Mouse (Mus musculus) adrenal gland, postnatal 4 days (tissue): ENCODE measurements around the gene Ephx1. TPM values are rescaled to one million over a fixed set of nuclear protein-coding genes. Genes with fewer than 3 reads are reported as not detected.
A peak's percentile ranks its signal among the peaks of the same experiment; 100 is the strongest.
"Not testable (repeated sequence)": the region's sequence is repeated elsewhere in the genome, so short reads cannot be mapped to it uniquely, and the experiment has no call there.

ENCODE experiments used
- DNase-seq, 2 experiments: peaks; one replicate each; pipeline ENCODE4 v3.0.0; 2021 to 2022; ENCODE audit warnings: low spot score in 2 of 2, mixed read lengths in 2 of 2
- long read RNA-seq, 2 experiments: library from polyadenylated mRNA; stranded (forward); transcript quantifications; one replicate each; pipeline ENCODE4 v2.0.0; 2021
- total RNA-seq, 2 experiments: library from RNA; stranded (reverse); gene quantifications; 2 replicates each; pipeline ENCODE4 v1.2.3; 2021

Gene Ephx1
- total RNA-seq = 10 to 100 TPM; 85.8 to 86.5 TPM
- long read RNA-seq, experiment 1, transcript Ephx1-201 (9 exons, 1,741 nt) = major isoform, 38 of 44 reads
- long read RNA-seq, experiment 1, partial matches to known transcripts = 4 of 44 reads
- long read RNA-seq, experiment 1, other reads (novel, unspliced or antisense) = 2 of 44 reads
- long read RNA-seq, experiment 2, transcript Ephx1-201 (9 exons, 1,741 nt) = major isoform, 62 of 71 reads
- long read RNA-seq, experiment 2, partial matches to known transcripts = 4 of 71 reads
- long read RNA-seq, experiment 2, other reads (novel, unspliced or antisense) = 5 of 71 reads

- DNase-seq = no peak
These were observed at the start of gene Ephx1 for GRCm38 (mm10) chr1:181020756-181021487. Gene Ephx1, minus strand, starts transcription at chr1:181020904.

- no peak for DNase-seq
These were observed 49.0 kb upstream of the Ephx1 start for GRCm38 (mm10) chr1:181069671-181070070.

GRCm38 (mm10) chr1:181068344-181068743 lies 47.6 kb upstream of the Ephx1 start:
- DNase-seq = no peak

GRCm38 (mm10) chr1:181064648-181065047 lies 43.9 kb upstream of the Ephx1 start:
- DNase-seq = no peak

GRCm38 (mm10) chr1:181063991-181064390 lies 43.3 kb upstream of the Ephx1 start:
- DNase-seq = no peak

GRCm38 (mm10) chr1:181061784-181062485 lies 41.2 kb upstream of the Ephx1 start:
- no peak for DNase-seq

GRCm38 (mm10) chr1:181052898-181053297 lies 32.2 kb upstream of the Ephx1 start:
- DNase-seq = no peak

- DNase-seq = no peak
These were observed 30.2 kb upstream of the Ephx1 start, which contains the start of gene 9130409I23Rik for GRCm38 (mm10) chr1:181050937-181051336. Gene 9130409I23Rik, plus strand, starts transcription at chr1:181051237.

- DNase-seq = no peak
These were observed 28.7 kb upstream of the Ephx1 start for GRCm38 (mm10) chr1:181049328-181049842.

- DNase-seq = no peak
These were observed 26.8 kb upstream of the Ephx1 start for GRCm38 (mm10) chr1:181047520-181047919.

GRCm38 (mm10) chr1:181039652-181040051 lies 18.9 kb upstream of the Ephx1 start:
- DNase-seq = no peak

GRCm38 (mm10) chr1:181037623-181038022 lies 16.9 kb upstream of the Ephx1 start:
- DNase-seq = no peak

GRCm38 (mm10) chr1:181035015-181035778 lies 14.5 kb upstream of the Ephx1 start:
- DNase-seq = not testable (repeated sequence)

- DNase-seq = peak in 1 of 2 experiments; percentile 51
These were observed 1.6 kb upstream of the Ephx1 start for GRCm38 (mm10) chr1:181022265-181022664.

GRCm38 (mm10) chr1:181021488-181021865 lies 773 bp upstream of the Ephx1 start:
- DNase-seq = no peak

GRCm38 (mm10) chr1:181017890-181018420 lies 2.7 kb downstream of the Ephx1 start:
- DNase-seq = peak in 1 of 2 experiments; percentile 2

- DNase-seq = peak; percentile 44 to 65
These were observed 3.4 kb downstream of the Ephx1 start for GRCm38 (mm10) chr1:181017212-181017711.

GRCm38 (mm10) chr1:181016532-181017131 lies 4.1 kb downstream of the Ephx1 start:
- peak in 1 of 2 experiments; percentile 49 for DNase-seq

GRCm38 (mm10) chr1:181016045-181016444 lies 4.7 kb downstream of the Ephx1 start:
- no peak for DNase-seq

- DNase-seq = peak in 1 of 2 experiments; percentile 27
These were observed 5.1 kb downstream of the Ephx1 start for GRCm38 (mm10) chr1:181015558-181015957.
